Mouse (Mus musculus) stomach, embryonic 14.5 days (tissue): Measurements from ENCODE around the gene Cx3cl1. TPM values are rescaled to one million over a fixed set of nuclear protein-coding genes. Genes with fewer than 3 reads are reported as not detected.

Source experiments
- ATAC-seq: fragments of 200-750 bp; cut with Nextera tagmentation; 2 replicates; pipeline ENCODE4 v1.8.0; 2017; ENCODE audit warnings: low read depth, moderate TSS enrichment; ENCODE audit not compliant: insufficient number of reproducible peaks, insufficient read depth, low FRiP score
- H3K27ac ChIP-seq: fragments of 300-500 bp; sonication (generic); 2 replicates; pipeline ENCODE4 v1.5.1; 2014; ENCODE audit warnings: mild to moderate bottlenecking, low read length, moderate library complexity, mixed read lengths
- H3K27me3 ChIP-seq: fragments of 300-500 bp; sonication (generic); 2 replicates; pipeline ENCODE4 v1.6.1; 2014; ENCODE audit warnings: low read length, control low read depth, mixed read lengths; ENCODE audit not compliant: control insufficient read depth, insufficient read depth
- H3K36me3 ChIP-seq: fragments of 300-500 bp; sonication (generic); 2 replicates; pipeline ENCODE4 v1.6.1; 2014; ENCODE audit warnings: mild to moderate bottlenecking, control low read depth, low read length, moderate library complexity, mixed read lengths; ENCODE audit not compliant: control insufficient read depth, insufficient read depth
- H3K4me1 ChIP-seq: fragments of 300-500 bp; sonication (generic); 2 replicates; pipeline ENCODE4 v1.6.1; 2014; ENCODE audit warnings: low read length, control low read depth, mixed read lengths; ENCODE audit not compliant: control insufficient read depth, insufficient read depth
- H3K4me2 ChIP-seq: fragments of 300-500 bp; sonication (generic); replicated peaks from 2 replicates; pipeline ENCODE4 v1.6.1; 2014; ENCODE audit warnings: low read depth, low read length, control low read depth
- H3K4me3 ChIP-seq: fragments of 300-500 bp; sonication (generic); 2 replicates; pipeline ENCODE4 v1.5.1; 2014; ENCODE audit warnings: low read depth, low read length, control low read depth
- H3K9ac ChIP-seq: fragments of 300-500 bp; sonication (generic); replicated peaks from 2 replicates; pipeline ENCODE4 v1.6.1; 2014; ENCODE audit warnings: low read depth, mild to moderate bottlenecking, control low read depth, low read length, moderate library complexity, mixed read lengths
- H3K9me3 ChIP-seq: fragments of 300-500 bp; sonication (generic); 2 replicates; pipeline ENCODE4 v1.6.1; 2016; ENCODE audit warnings: low read depth, low read length, control low read depth; ENCODE audit not compliant: control insufficient read depth
- WGBS: fragments of 180-500 bp; shearing (Covaris S2); extraction: QIAGEN DNeasy Blood & Tissue Kit; methylation state at CpG from one replicate; pipeline ENCODE4 v1.1.7; 2014; 5-methylcytosine and 5-hydroxymethylcytosine counted together
- polyA plus RNA-seq: library from polyadenylated mRNA; unstranded; fragments of >200 nt; fragmentation: Nextera tagmentation; extraction: Ambion mirVana; gene quantifications from 2 replicates; pipeline ENCODE4 v1.2.1, GENCODE M21; 2014

Gene Cx3cl1
- polyA plus RNA-seq, 1 experiment from 2014 or later = 7.4 TPM

DNA sequence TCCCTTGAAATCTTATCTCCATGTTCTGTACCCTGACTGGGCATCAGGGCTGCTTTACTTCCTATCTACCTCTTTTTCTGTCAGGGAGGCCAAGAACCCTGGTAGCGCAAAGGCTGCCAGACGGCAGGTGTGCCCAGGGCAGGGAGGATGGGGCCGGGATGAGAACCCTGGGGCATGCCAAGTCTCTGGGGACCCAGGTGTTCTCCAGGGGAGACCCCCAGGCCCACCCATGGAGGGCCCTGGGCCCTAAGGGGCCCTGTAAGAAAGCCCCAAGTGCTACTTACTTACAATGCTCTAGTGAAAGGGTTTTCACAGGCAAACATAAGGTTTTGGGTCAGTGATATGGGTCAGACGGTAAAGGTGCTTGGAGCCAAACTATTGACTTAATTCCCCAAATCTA is 30.1 kb upstream of the Cx3cl1 start:
- no peak overlapping the region for H3K4me3 ChIP-seq
- H3K9ac ChIP-seq = no peak overlapping the region
- H3K4me1 ChIP-seq = no peaks in the 10 kb centered on the region
- no peak for ATAC-seq
- H3K4me2 ChIP-seq = no peak overlapping the region
- no peaks in the 10 kb centered on the region for H3K36me3 ChIP-seq
- no peak overlapping the region for H3K27ac ChIP-seq
- H3K27me3 ChIP-seq = no peaks in the 10 kb centered on the region
- 86% methylated on average over 4 of the region's 4 CpGs for WGBS
- no peaks in the 10 kb centered on the region for H3K9me3 ChIP-seq

DNA sequence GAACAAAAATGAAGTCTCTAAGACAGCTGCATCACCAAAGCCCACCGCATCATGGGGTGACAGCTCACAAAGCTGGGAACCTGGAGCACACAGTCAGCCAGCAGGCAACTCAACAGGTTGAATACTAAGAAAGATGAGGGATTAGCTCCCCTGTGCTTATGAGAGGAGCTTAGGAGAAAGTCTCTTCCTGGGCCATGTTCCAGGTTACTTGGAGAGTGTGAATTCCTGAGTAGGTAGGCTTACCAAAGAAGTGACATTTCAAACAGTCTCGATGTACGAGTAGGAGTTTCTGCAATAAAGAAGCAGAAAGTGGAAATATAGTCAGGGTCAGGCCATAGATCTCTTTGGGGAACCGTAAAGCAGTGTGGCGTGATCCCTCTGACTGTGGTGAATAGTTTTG is 27.3 kb upstream of the Cx3cl1 start:
- no peak for ATAC-seq
- H3K36me3 ChIP-seq = no peaks in the 10 kb centered on the region
- no peaks in the 10 kb centered on the region for H3K4me1 ChIP-seq
- H3K27ac ChIP-seq = no peak overlapping the region
- no peak overlapping the region for H3K9ac ChIP-seq
- H3K27me3 ChIP-seq = no peaks in the 10 kb centered on the region
- no peak overlapping the region for H3K4me3 ChIP-seq
- H3K4me2 ChIP-seq = no peak overlapping the region
- H3K9me3 ChIP-seq = no peaks in the 10 kb centered on the region
- WGBS = 73% methylated on average over 5 of the region's 5 CpGs

GRCm38 (mm10) chr8:94744972-94745371 is 26.8 kb upstream of the Cx3cl1 start:
- H3K9me3 ChIP-seq = no peaks in the 10 kb centered on the region
- no peak overlapping the region for H3K4me2 ChIP-seq
- 82% methylated on average over 9 of the region's 9 CpGs for WGBS
- H3K27me3 ChIP-seq = no peaks in the 10 kb centered on the region
- H3K36me3 ChIP-seq = no peaks in the 10 kb centered on the region
- no peak overlapping the region for H3K4me3 ChIP-seq
- ATAC-seq = no peak
- H3K9ac ChIP-seq = no peak overlapping the region
- no peaks in the 10 kb centered on the region for H3K4me1 ChIP-seq
- H3K27ac ChIP-seq = no peak overlapping the region

DNA sequence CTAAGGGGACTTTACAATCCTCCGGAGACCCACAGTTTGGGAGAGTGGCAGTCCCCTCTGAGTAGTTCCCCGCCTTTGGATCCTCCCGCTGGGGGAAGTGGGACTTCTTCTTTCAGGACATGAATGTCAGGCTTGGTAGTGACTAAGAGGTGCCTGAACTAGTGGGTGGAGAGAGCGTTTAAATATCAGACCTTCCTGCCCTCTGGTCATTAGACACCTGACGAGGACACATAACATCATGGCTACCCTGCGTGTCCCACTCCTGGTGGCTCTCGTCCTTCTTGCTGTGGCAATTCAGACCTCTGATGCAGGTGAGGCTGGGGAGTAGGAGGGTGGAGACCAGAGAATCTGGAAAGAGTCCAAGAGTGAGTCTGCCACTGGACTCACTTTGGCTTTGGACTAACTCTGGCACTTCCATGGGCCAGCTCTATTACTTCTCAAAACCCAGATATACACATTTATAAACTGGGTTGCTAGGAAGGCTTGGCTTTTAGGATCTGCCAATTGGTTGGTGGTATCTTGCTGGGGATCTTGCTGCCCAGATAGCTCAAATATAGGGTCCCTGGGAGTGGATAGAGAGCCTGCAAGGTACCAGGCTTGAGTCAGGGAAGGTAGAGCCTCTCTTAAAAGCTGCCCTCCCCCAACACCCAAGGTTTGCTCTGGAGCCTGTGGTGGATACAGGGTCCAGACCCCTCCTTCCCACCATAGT is 26.2 kb upstream of the Cx3cl1 start, which contains the start of gene Ccl22:
Gene Ccl22 (plus strand): TSS at position 115 of the 709 bp plus-strand sequence.
- H3K4me2 ChIP-seq = no peak within 1 kb of the TSS
- no peak within 1 kb of the TSS for H3K27ac ChIP-seq
- H3K27me3 ChIP-seq = no peaks in the 10 kb centered on the region
- H3K9ac ChIP-seq = no peak within 1 kb of the TSS
- no peak for ATAC-seq
- H3K36me3 ChIP-seq = no peaks in the 10 kb centered on the region
- no peaks in the 10 kb centered on the region for H3K4me1 ChIP-seq
- 85% methylated on average over 7 of the region's 7 CpGs for WGBS
- no peak within 1 kb of the TSS for H3K4me3 ChIP-seq
- no peaks in the 10 kb centered on the region for H3K9me3 ChIP-seq

GRCm38 (mm10) chr8:94746832-94747231 is 25.0 kb upstream of the Cx3cl1 start:
- no peak overlapping the region for H3K4me2 ChIP-seq
- no peak overlapping the region for H3K4me3 ChIP-seq
- H3K9me3 ChIP-seq = no peaks in the 10 kb centered on the region
- H3K36me3 ChIP-seq = no peaks in the 10 kb centered on the region
- WGBS = 85% methylated on average over 8 of the region's 8 CpGs
- no peak overlapping the region for H3K27ac ChIP-seq
- H3K27me3 ChIP-seq = no peaks in the 10 kb centered on the region
- no peak overlapping the region for H3K9ac ChIP-seq
- H3K4me1 ChIP-seq = no peaks in the 10 kb centered on the region
- ATAC-seq = no peak

DNA sequence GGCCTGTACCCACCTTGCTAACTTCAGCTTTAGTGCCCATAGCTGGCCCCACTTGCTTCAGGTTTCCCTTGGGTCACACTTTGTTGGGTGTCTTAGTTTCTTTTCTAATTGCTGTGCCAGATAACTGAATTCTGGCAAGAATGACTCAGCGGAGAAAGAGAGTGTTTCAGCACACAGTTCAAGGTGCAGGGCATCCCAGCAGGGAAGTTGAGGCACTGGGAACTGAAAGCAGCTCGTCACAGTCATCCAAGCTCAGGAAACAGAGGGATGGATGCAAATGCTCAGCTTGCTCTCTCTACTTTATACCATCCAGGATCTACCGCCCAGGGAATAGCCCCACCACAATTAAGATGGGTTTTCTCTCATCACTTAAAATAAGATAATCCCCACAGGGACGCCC is 23.4 kb upstream of the Cx3cl1 start:
- Histone ChIP-seq H3K4me1 (no peaks in the 10 kb centered on the region), H3K36me3 (no peaks in the 10 kb centered on the region), H3K9me3 (no peaks in the 10 kb centered on the region), H3K27ac (no peak overlapping the region), H3K27me3 (no peaks in the 10 kb centered on the region), H3K4me2 (no peak overlapping the region), H3K9ac (no peak overlapping the region), H3K4me3 (no peak overlapping the region)
- WGBS = 71% methylated on average over 4 of the region's 4 CpGs
- no peak for ATAC-seq

DNA sequence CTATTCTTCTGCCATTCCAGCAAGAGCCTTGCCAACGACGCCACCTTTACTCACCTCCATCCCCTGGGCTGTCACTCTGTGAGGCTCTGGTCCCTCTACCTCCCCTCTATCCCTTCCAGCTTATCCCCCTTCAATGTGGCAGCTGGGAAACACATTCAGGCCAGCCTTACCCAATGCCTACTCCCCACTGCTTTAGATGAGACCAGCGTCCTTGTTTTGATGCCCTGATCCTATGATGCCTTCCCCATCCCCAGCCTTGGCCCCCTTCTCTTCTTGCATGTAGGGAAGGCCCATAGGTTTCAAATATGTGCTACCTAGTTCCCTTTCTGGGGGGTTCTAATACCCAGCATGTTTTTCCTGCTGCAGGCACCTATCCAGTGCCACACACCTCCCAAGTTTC is 21.9 kb upstream of the Cx3cl1 start:
- no peak overlapping the region for H3K4me3 ChIP-seq
- H3K4me2 ChIP-seq = no peak overlapping the region
- no peak overlapping the region for H3K9ac ChIP-seq
- no peaks in the 10 kb centered on the region for H3K9me3 ChIP-seq
- no peak overlapping the region for H3K27ac ChIP-seq
- H3K4me1 ChIP-seq = no peaks in the 10 kb centered on the region
- H3K36me3 ChIP-seq = no peaks in the 10 kb centered on the region
- WGBS = 83% methylated on average over 3 of the region's 3 CpGs
- no peaks in the 10 kb centered on the region for H3K27me3 ChIP-seq
- no peak for ATAC-seq

- Histone ChIP-seq H3K27ac (no peak overlapping the region), H3K4me1 (no peaks in the 10 kb centered on the region), H3K4me2 (no peak overlapping the region), H3K4me3 (no peak overlapping the region), H3K9me3 (no peaks in the 10 kb centered on the region), H3K36me3 (no peaks in the 10 kb centered on the region), H3K27me3 (no peaks in the 10 kb centered on the region), H3K9ac (no peak overlapping the region)
- ATAC-seq = no peak
- WGBS = 76% methylated on average over 10 of the region's 10 CpGs
Observed at GRCm38 (mm10) chr8:94751023-94751849, 20.6 kb upstream of the Cx3cl1 start.
